Mouse (Mus musculus) ES-CJ7 (cell line): ENCODE results near the gene Etl4.
A peak's percentile ranks its signal among the peaks of the same experiment; 100 is the strongest.

Experiments used
- DNase-seq: peaks from one replicate; pipeline ENCODE4 v3.0.0; 2011; ENCODE audit warnings: low read depth, low spot score

Gene Etl4

GRCm38 (mm10) chr2:19909171-19909899 lies at the start of gene Etl4:
Etl4 (plus strand) TSS chr2:19909780.
- peak; percentile 80 for DNase-seq

DNA sequence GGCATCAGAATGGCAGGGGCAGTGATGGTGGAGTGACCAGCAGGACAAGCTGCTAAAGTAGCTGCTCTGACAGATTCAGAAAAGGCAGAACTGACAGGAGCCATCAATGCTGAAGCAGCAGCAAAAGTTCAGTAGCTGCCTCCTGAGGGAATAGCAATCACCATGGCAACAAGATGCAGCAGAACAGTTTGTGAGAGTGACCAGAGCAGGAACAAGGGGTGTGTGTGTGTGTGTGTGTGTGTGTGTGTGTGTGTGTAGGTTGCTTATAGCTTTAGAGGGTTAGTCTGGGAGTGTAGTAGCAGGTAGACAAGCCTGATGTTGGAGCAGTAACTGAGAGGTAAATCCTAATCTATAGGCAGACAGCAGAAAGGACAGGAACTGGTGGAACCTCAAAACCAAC lies 40.4 kb upstream of the Etl4 start:
- no peak for DNase-seq

DNA sequence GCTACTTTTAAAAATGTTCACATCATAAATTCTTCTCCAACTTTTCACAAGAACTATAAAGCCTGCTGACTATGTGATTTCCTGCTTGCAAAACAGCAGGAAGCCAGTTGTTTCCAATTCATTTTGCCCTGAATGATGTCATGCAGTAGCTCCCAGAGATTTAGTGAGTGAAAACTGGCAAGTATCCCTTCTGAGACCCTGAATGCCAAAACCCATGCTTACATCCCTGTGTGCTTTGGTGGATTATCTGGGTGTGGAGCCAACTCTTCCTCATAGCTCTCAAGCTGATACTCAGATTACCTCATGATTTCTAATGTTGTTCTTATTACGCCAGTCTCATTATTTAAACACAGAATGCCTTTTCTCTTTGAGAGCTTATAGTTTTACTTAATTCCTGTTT lies 37.7 kb upstream of the Etl4 start:
- no peak for DNase-seq

DNA sequence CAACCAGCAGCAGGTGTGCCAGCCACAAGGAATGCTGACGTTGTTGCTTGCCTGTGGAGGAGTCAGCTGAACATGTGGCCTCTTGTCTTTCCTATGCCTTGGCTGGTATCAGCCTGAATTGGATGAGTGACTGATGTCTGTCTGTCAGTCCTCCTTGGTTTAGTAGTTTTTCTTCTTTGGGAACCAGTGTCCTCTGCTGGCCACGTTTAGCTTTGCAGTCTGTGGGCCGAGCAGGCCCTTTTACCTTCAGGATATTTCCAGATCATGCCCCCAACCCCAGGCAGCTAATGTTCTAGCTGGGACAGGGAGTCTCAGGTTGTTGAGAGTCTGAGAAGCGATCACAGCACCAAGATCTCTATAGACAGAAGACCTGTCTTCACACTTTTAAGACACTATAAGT lies 18.7 kb upstream of the Etl4 start:
- peak; percentile 43 for DNase-seq

GRCm38 (mm10) chr2:19909900-19910780 lies 560 bp downstream of the Etl4 start:
- DNase-seq: peak; percentile 54

- peak; percentile 9 for DNase-seq
Measured at GRCm38 (mm10) chr2:19910781-19911175, 1.2 kb downstream of the Etl4 start.

DNA sequence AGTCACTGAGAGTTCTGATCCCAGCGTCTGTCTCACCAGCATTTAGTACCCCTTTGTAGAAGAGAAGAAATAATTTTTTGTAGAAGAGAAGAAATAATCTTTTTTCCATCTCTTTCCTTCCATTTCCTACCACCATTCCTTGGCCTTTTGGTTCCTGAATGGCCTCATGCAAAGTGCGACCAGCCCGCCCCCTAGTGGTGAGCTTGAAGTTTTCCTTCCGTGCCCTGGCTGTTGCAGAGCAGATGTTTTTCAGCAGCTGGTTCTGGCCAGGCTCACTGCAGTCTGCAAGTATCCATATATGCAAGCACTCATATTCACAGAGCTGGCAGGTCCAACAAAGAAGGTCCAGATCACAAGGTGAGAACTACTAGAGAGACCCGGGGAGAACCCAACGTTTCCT lies 9.6 kb downstream of the Etl4 start:
- DNase-seq: peak; percentile 74

GRCm38 (mm10) chr2:19930009-19930408 lies 20.4 kb downstream of the Etl4 start:
- DNase-seq: no peak

DNA sequence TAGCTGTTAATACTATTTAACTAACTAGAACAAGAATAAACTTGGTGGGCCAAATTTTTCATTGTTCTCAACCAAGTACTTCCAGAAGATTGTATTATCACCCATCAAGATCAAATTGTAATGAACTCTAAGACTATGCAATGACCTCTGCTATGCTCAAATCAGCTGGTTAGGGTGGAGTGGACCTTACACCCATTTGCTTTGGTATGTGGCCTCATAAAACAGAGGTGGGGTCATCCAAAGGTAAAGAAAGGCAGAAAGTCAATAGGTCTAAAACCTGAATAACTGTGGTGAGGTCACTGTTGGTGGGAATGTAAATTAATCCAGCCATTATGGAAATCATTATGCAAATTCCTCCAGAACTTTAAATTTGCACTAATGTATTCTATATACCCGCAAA lies 24.3 kb downstream of the Etl4 start:
- DNase-seq: peak; percentile 69

- DNase-seq: no peak
Measured at GRCm38 (mm10) chr2:19945205-19945604, 35.6 kb downstream of the Etl4 start.

DNA sequence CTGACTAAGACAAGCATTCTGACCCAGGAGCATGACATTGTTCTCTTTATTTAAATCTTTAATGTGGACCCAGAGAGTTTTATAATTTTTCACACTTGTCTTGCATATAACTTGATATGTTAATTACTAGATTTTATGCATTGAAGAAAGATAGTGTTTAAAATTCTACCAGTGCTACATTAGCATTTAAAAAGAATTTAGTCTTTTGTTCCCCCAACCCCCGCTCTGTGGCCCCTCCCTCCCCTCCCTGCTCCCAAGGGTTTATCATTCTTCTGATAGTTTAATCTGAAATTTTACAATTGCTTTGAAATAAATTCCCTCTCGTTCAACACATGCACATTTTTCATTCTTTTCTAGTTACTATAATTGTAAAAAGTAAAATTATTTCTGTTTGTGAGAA lies 43.4 kb downstream of the Etl4 start:
- DNase-seq: no peak

DNA sequence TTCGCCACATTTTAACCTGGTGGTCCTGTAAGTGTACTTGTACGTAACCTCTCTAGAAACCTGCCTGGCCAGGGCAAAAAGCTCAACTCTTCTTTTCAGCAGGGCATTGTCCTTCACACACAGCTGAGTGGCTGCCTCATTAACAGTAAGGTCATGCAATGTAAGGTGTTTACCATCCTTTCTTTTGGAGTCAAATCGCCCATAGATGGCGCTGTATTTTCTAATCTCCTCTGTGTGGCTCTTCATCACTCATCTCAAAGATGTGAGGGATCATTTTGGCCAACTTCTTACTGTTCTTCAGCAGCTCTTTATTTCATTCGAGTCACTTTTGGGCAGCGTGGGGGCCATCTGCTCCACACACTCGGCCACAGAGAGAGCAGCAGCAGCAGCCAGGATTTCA lies 56.9 kb downstream of the Etl4 start:
- peak; percentile 74 for DNase-seq

DNA sequence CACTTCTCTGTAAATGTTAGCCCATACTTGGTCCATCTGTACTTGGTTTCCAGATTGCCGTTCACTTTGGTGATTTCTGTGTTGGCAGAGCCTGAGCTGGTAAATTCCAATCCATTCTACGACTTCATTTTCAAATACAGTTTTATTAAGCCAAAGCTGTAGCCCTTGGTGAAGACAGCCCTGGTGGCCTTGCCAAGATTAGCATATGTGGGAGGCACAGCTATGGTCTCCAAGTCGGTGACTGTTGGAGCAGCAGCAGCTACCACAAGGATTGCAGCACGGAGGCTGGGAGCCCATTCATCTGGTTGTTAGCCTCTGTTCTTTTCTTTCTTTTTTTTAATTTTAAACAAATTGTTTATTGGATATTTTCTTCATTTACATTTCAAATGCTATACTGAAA lies 128.1 kb downstream of the Etl4 start:
- no peak for DNase-seq

DNA sequence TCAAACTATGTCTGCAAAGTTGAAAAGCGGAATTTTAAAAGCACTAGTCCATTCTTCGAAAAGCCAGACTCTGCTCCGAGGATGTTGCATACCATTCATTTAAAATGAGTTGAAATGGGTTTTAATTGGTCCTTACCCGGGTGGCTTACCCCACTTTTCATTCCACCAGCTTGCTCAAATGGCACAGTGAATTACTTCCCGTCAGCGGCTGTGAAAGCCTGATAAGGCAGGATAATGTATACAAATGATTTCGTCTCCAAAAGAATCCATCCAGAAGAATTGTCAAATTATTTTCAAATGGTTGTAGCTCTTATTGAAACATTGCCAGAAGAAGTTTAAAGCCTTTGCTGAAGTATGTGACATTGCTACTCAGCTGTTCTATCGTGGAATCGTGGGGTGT lies 162.8 kb downstream of the Etl4 start:
- DNase-seq: no peak

DNA sequence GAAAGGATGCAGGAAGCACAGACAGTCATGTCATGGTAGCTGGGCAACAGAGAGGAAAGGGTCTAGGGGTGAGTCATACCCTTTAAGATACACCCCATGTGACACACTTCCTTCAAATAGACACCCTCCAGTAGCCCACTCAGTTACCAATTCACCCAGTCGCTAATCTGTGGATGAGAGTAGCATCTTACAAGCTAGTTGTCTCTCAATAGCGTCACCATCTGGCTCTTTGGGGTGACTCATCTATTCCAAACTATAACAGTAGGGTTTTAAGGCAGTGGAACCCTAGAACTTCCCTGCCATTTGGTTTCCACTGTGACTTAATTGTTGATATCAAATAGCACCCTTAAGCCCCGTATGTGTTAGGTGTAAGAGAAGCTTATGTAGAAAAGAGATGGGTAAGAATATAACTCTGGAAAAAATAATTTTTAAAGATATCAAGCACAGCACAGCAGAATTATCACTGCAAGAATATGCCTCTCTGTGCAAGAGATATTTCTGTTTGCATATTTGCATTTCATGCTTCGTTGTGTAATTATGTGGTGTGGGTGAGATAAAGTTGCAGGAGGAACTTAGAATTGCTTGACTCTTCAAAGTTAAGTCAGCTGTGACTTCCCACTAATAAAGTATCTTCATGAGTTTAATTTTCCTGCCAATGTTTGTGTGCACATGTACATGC lies 166.7 kb downstream of the Etl4 start:
- DNase-seq: no peak

DNA sequence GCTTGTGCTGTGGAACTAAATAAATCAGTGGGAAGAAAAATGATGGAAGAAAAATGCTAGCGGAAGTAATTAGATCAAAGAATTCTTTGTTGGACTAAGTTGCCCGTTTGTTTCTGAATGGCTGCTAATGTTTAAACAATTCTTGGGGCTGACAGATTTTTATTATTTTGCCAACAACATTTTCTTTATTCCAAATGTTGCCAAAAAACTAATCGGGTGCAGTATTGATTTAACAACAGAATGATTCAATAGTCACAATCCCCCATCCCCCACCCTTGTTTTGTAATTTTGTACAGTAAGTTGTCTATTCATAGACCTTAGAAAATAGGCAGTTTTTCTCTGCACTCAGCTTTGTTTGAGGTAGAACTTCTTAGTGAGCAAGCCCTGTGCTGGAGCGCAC lies 175.2 kb downstream of the Etl4 start:
- DNase-seq: no peak

DNA sequence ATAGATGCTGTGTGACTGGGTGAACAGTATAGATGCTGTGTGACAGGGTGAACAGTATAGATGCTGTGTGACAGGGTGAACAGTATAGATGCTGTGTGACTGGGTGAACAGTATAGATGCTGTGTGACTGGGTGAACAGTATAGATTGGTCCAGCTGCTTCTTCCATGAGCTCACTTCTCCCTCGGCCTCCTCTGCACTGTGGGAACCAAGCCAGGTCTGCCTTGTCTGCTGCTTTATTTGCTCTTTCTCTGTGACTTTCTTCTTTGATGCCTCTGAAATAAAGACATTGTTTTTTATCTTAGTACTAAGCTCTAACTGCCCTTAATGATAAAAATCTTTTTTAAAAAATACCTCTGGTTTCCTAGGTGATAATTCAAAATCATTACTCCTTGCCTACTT lies 195.9 kb downstream of the Etl4 start:
- no peak for DNase-seq

DNA sequence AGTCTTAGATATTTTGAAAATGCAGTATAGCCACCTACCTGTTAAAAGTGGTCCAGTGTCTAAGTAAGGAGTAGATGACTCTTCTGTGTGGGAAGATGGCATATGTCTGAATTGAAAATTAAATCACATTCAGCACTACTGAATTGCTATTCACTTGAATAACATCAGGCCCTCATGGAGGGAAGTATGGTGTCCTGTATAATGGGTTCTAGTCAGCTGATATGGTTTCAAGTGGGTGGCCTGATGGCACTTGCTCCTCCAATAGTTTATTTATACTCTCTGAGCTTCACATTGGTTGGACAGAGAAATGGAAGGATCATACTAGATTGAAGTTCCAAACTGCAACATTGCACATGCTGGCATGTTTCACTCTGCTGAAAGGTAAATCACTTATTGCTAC lies 202.1 kb downstream of the Etl4 start:
- no peak for DNase-seq

- DNase-seq: no peak
Measured at GRCm38 (mm10) chr2:20125914-20126313, 216.3 kb downstream of the Etl4 start.

DNA sequence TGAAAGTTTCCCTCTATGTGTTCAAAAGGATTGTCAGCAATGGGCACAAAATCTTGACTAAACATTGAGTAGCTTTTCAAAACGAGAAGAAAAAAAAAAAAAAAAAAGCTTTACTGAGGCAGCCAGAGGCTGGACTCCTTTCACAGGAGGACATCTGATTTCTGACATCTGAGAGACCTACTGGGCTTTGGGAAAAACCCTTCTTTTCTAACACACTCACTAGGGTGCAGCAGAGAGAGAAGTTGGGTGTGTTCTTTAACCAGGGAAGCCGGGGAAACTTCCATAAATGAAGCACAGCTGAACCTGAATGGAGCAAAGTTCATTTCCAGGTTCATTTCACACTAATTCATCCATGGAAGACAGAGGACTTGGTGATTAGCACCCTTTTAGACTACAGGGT lies 222.2 kb downstream of the Etl4 start:
- DNase-seq: peak; percentile 25

GRCm38 (mm10) chr2:20138426-20138825 lies 228.8 kb downstream of the Etl4 start:
- no peak for DNase-seq

DNA sequence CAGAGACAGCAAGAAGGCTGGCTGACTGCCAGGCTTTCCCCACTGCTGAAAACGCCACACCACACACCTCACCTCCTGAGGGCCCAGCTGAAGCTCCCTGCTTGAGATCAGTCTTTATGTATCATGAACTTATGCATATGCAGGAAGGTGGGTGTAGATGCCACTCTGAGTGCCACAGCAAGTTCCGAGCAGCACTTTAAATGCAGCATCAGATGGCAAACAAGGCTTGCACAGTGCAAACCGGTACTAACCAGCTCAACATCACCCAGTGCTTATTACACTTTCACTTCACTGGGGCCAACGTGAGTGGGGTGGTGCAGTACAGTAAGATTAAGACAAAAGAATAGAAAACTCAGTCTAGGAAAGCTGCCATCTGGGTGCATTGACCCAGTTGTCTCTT lies 235.8 kb downstream of the Etl4 start:
- no peak for DNase-seq
